Mouse (Mus musculus): ENCODE results near the gene Clptm1.
"Not testable (repeated sequence)": the region's sequence is repeated elsewhere in the genome, so short reads cannot be mapped to it uniquely, and the experiment has no call there.

Gene Clptm1

GRCm38 (mm10) chr7:19693421-19693820 is 28.6 kb upstream of the Clptm1 start:
- intact Hi-C loops (cut with DNase I) = no loop called here

GRCm38 (mm10) chr7:19691873-19692865 is 27.3 kb upstream of the Clptm1 start, which contains the start of gene Apoc1:
Apoc1 (minus strand) TSS chr7:19692660.
- intact Hi-C loops (cut with DNase I) = no loop called here

GRCm38 (mm10) chr7:19691434-19691833 is 26.6 kb upstream of the Clptm1 start:
- intact Hi-C loops (cut with DNase I) = no loop called here

GRCm38 (mm10) chr7:19690845-19691244 is 26.0 kb upstream of the Clptm1 start:
- intact Hi-C loops (cut with DNase I) = no loop called here

- intact Hi-C loops (cut with DNase I) = no loop called here
These were observed 23.8 kb upstream of the Clptm1 start for GRCm38 (mm10) chr7:19688611-19689010.

GRCm38 (mm10) chr7:19688101-19688500 is 23.3 kb upstream of the Clptm1 start:
- intact Hi-C loops (cut with DNase I) = no loop called here

GRCm38 (mm10) chr7:19686927-19687583 is 22.2 kb upstream of the Clptm1 start:
- intact Hi-C loops (cut with DNase I) = not testable (repeated sequence)

- intact Hi-C loops (cut with DNase I) = no loop called here
These were observed 21.7 kb upstream of the Clptm1 start for GRCm38 (mm10) chr7:19686521-19686920.

- intact Hi-C loops (cut with DNase I) = no loop called here
These were observed 20.5 kb upstream of the Clptm1 start for GRCm38 (mm10) chr7:19685374-19685773.

GRCm38 (mm10) chr7:19683771-19684201 is 19.0 kb upstream of the Clptm1 start:
- intact Hi-C loops (cut with DNase I) = no loop called here

GRCm38 (mm10) chr7:19682979-19683378 is 18.1 kb upstream of the Clptm1 start:
- intact Hi-C loops (cut with DNase I) = no loop called here

GRCm38 (mm10) chr7:19681202-19681694 is 16.4 kb upstream of the Clptm1 start, which contains the start of the genes Gm44805 and Apoc4:
Gm44805 (minus strand) TSS chr7:19681423.
Apoc4 (minus strand) TSS chr7:19681479.
- intact Hi-C loops (cut with DNase I) = no loop called here

GRCm38 (mm10) chr7:19680702-19681101 is 15.9 kb upstream of the Clptm1 start:
- intact Hi-C loops (cut with DNase I) = no loop called here

GRCm38 (mm10) chr7:19678901-19679300 is 14.1 kb upstream of the Clptm1 start:
- intact Hi-C loops (cut with DNase I) = no loop called here

- intact Hi-C loops (cut with DNase I) = no loop called here
These were observed 13.0 kb upstream of the Clptm1 start, which contains the start of gene Apoc2 for GRCm38 (mm10) chr7:19677872-19678271. Apoc2 (minus strand) TSS chr7:19677941.

GRCm38 (mm10) chr7:19676662-19677061 is 11.8 kb upstream of the Clptm1 start:
- intact Hi-C loops (cut with DNase I) = no loop called here

GRCm38 (mm10) chr7:19675824-19676223 is 11.0 kb upstream of the Clptm1 start:
- intact Hi-C loops (cut with DNase I) = no loop called here

GRCm38 (mm10) chr7:19673083-19673699 is 8.4 kb upstream of the Clptm1 start:
- intact Hi-C loops (cut with DNase I) = no loop called here

GRCm38 (mm10) chr7:19671511-19671910 is 6.7 kb upstream of the Clptm1 start:
- intact Hi-C loops (cut with DNase I) = no loop called here

GRCm38 (mm10) chr7:19668947-19669721 is 4.3 kb upstream of the Clptm1 start:
- intact Hi-C loops (cut with DNase I) = loop anchor here (1.0 to 5.0 kb wide), 2 partner anchors 28 to 43 kb away; no protein-coding TSS in a partner anchor

All from adrenal gland (tissue).